Mouse (Mus musculus) layer of hippocampus, adult 2 months (tissue): ENCODE measurements around the gene Zfp784. TPM values are rescaled to one million over a fixed set of nuclear protein-coding genes. Genes with fewer than 3 reads are reported as not detected.
"Not testable (repeated sequence)": the region's sequence is repeated elsewhere in the genome, so short reads cannot be mapped to it uniquely, and the experiment has no call there.

Experiments used
- DNase-seq, 2 experiments: peaks; one replicate each; pipeline ENCODE4 v3.0.0; 2022; ENCODE audit warnings: low spot score in 2 of 2
- H3K27ac ChIP-seq: fragments of 200-600 bp; 2 replicates; pipeline ENCODE4 v1.8.1; 2022
- H3K4me3 ChIP-seq: fragments of 200-600 bp; 2 replicates; pipeline ENCODE4 v1.8.1; 2022; ENCODE audit warnings: mild to moderate bottlenecking
- CTCF ChIP-seq: fragments of 200-600 bp; conservative IDR thresholded peaks from 2 replicates; pipeline ENCODE4 v1.8.1; 2022; ENCODE audit warnings: antibody characterized with exemption, mild to moderate bottlenecking, moderate library complexity
- total RNA-seq, 2 experiments: library from RNA; stranded (reverse); gene quantifications; 2 replicates each; pipeline ENCODE4 v1.2.3; 2021

Gene Zfp784
- total RNA-seq, 2 experiments from 2014 or later, result 7.3 to 7.8 TPM

- TF ChIP-seq CTCF, result no peak
- H3K27ac ChIP-seq, result no peak overlapping the region
- H3K4me3 ChIP-seq, result no peak overlapping the region
These were observed 8.3 kb downstream of the Zfp784 start for GRCm38 (mm10) chr7:5029946-5030345.

GRCm38 (mm10) chr7:5029543-5029942 is 8.7 kb downstream of the Zfp784 start:
- no peak for TF ChIP-seq CTCF
- Histone ChIP-seq H3K27ac (no peak overlapping the region), H3K4me3 (no peak overlapping the region)
- no peak for DNase-seq

More at GRCm38 (mm10) chr7:5029946-5030345, 8.3 kb downstream of the Zfp784 start:
- no peak for DNase-seq

DNA sequence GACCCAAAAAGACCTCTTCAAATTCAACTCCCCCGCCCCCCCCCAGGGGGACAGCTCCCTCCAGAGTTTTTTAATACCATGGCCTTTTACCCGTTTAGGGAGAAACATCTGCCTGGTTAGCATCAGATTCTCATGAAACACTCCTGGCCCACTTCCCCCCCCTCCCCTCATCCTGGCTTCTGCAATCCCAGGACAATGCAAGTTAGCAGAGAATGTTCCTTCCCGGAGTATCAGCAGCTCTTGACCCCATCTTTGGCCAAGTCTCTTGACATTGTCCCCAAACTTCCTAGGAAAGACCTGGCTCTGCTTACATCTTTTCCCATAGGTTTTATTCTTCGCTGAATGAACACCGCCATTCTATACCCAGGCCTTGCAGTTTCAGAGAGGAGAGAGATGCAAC is 17.0 kb downstream of the Zfp784 start:
- TF ChIP-seq CTCF, result no peak
- no peak for DNase-seq
- H3K4me3 ChIP-seq, result peak overlapping the region; percentile 92
- peak overlapping the region; percentile 96 for H3K27ac ChIP-seq

DNA sequence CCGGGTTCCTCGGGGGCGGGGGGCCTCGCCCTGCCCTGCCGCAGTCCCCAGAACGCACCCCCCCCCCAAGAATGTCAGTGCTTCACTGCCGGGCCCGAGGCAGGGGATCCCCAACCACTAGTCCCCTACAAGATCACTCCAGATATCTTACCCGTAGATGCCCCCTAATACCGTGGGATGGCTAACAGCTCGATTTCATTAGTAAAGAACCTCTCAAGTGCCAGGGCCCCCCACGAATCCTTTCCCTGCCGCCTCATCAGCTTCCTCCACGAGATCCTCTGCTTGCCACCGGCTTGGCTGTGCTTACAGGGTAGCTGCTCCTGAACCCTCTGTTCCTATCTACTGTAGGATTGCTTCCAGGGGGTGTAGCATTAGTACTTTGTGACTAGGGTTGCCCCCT is 17.6 kb downstream of the Zfp784 start:
- H3K4me3 ChIP-seq, result peak overlapping the region; percentile 92
- DNase-seq, result no peak
- no peak for TF ChIP-seq CTCF

DNA sequence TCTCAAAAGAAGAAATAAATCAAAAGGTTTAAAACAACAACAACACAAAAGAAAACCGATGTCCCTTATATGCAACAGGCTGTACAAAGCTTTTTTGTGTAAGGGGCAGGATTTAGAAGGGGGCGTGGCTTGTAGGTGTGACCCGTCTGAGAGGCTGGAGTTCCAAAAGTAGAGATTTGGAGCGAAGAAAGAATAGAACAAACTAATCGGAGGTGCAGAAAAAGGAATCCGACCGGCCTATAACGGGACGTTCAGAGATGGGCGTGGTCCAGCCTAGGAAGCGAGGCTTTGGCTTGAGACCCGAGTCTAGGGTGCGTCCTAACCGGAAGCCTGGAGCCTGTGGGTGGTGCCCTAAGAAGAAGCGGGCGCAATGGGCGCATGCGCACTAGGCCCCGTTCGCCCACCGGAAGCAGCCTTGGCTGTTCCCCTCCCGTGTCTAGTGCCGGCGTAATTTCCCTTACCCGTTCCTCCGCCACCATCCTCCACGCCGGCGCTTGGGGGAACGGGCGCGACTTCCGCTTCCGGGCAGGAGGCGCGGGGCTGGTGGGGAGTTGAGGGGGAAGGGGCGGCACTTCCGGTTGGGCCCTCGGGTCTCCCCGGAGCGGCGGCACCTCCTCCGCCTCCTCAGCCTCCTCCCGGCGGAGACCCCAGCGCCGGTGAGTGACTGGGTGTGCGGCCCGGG is 18.1 kb downstream of the Zfp784 start, which contains the start of the genes Zfp865 and Ccdc106:
TSS of gene Zfp865 (plus strand) at position 377 of the 682 bp plus-strand sequence.
TSS of gene Ccdc106 (plus strand) at position 554 of the 682 bp plus-strand sequence.
- DNase-seq, result peak; percentile 99
- H3K27ac ChIP-seq, result peak within 1 kb of the TSS; percentile 96
- H3K4me3 ChIP-seq, result peak within 1 kb of the TSS; percentile 92
- 0 out of 2 replicates have a peak, but pooled peaks have one; percentile 6 for TF ChIP-seq CTCF

More for the DNA sequence above, 17.6 kb downstream of the Zfp784 start:
- peak overlapping the region; percentile 96 for H3K27ac ChIP-seq

- H3K27ac ChIP-seq, result peak overlapping the region; percentile 96
- peak overlapping the region; percentile 92 for H3K4me3 ChIP-seq
- DNase-seq, result not testable (repeated sequence)
These were observed 18.7 kb downstream of the Zfp784 start for GRCm38 (mm10) chr7:5019576-5019975.

GRCm38 (mm10) chr7:5017931-5018330 is 20.3 kb downstream of the Zfp784 start:
- no peak for DNase-seq
- Histone ChIP-seq H3K4me3 (no peak overlapping the region), H3K27ac (no peak overlapping the region)
- no peak for TF ChIP-seq CTCF

DNA sequence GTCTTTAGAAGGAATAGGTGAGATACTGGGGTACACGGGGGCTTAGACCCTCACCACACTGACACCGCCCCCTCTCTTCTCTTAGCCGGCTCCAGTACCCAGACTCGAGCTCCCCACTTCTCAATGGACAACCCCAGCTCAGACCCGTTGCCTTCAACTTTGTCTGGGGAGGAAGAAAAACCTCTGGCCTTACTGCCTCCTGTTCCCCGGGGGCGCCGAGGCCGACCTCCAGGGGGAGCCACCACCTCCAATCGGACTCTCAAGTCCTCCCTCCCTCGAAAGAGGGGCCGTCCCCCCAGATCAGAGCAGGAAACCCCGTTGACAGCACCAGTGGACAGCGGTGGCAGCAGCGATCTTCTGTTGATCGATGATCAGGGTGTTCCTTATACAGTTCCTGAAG is 20.9 kb downstream of the Zfp784 start:
- H3K27ac ChIP-seq, result no peak overlapping the region
- peak; percentile 59 for TF ChIP-seq CTCF
- no peak for DNase-seq
- H3K4me3 ChIP-seq, result no peak overlapping the region

DNA sequence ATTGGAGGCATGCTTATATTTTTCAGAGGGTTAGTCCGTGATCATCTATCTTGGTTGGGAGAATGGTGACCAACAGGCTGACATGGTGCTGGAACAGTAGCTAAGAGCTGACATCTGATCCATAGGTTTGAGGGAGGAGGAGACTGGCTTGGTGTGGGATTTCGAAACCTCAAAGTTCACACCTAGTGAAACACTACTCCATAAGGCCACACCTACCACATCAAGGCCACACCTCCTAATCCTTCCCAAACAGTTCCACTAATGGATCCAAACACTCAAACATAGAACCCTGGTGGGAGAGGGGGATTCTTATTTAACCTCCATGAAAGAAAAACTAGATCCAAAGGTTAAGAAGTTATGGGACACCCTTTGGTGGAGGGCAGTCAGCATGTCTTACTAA is 21.3 kb downstream of the Zfp784 start:
- no peak for TF ChIP-seq CTCF
- no peak for DNase-seq
- no peak overlapping the region for H3K27ac ChIP-seq
- H3K4me3 ChIP-seq, result no peak overlapping the region

- Histone ChIP-seq H3K27ac (peak overlapping the region; percentile 97), H3K4me3 (peak overlapping the region; percentile 91)
- TF ChIP-seq CTCF, result no peak
- no peak for DNase-seq
These were observed 22.2 kb downstream of the Zfp784 start for GRCm38 (mm10) chr7:5016057-5016456.

DNA sequence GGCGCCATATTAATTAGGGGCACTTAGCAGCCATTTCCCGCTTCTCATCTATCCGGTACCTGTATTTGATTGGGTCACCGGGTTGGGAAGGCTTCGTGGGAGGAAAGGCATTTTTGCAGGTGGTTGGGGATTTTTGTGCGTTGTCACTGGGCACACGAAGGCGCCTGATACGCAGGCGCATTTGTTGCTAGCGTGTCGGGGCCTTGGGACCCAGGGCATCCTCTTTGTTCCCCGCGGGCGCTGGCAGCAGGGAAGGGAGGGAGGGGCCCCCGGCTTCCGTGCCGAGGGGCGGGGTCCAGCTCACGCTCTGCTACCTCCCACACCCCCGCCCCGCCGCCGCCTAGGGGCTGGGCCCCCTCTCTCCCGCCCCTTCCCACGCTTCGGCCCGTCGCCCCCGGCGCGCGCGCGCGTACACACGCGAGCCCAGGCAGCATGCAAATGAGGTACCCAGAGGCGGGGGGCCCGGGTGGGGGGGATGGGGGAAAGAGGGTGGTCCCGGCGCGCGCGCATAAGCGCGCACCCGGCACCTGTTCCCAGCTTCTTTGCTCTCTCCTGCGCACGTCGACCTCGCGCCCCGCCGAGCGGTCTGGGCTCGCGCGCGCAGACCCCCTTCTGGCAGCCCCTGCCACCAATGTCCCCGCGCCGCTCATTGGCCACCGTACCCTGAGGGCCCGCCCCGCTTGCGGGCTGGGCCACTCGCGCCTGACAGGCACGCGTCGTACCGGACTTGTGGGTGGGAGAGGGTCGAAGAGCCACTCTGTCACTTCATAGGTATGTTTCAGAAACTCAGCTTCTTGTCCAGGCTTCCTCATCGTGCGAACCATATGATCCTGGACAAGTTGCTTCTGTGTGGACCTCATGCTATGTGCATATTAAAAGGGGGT is 22.9 kb downstream of the Zfp784 start, which contains the start of gene Gm44973:
TSS of gene Gm44973 (plus strand) at position 379 of the 884 bp plus-strand sequence.
- Histone ChIP-seq H3K27ac (peak within 1 kb of the TSS; percentile 97), H3K4me3 (peak within 1 kb of the TSS; percentile 91)
- DNase-seq, result peak; percentile 91 to 92
- no peak; the same call in 1 of the 2 replicates for TF ChIP-seq CTCF

DNA sequence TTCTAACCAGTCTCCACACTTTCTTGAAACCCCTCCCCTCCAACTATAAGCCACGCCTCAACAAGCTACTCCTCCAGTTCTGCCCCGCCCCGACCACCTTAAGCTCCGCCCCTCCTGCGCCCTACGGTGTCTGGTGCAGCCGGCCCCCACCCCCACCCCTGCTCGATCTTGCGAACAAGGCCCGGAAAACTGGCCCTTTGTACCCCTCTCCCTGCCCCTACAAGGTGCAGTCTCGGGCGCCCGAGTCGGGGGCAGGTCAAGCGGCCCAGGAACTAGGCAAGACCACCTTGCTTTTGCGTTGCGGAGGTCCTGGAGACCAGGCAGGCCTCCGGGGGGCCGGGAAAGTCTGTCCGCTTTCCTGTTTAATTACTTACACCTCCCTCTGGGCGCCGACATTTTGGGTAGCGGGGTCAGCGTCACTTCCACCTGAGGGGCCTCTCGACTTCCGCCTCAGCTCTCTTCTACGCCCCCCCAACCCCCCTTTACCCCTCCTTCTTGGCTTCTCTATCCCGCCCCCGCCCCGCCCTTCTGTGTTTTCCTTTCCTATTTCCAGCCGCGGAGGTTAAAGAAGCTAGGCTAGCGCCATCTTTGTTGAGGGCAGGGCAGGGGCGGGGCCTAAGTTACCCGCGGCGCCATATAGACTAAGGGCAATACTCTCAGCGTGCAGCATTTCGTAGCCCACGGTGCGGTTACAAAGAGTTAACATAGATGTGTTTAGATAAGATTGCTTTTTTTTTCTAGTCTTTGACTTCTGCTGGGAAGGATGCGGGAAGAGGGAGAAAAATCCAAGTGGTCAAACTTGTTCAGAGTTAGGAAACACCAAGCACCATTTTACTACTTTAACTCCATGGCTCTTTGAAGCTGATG is 23.8 kb downstream of the Zfp784 start, which contains the start of the genes Zfp524 and Fiz1:
TSS of gene Zfp524 (plus strand) at position 165 of the 867 bp plus-strand sequence.
TSS of gene Fiz1 (minus strand) at position 447 of the 867 bp plus-strand sequence.
- DNase-seq, result peak; percentile 96 to 97
- Histone ChIP-seq H3K27ac (peak within 1 kb of the TSS; percentile 97), H3K4me3 (peak within 1 kb of the TSS; percentile 91)
- no peak for TF ChIP-seq CTCF
